Mouse (Mus musculus) telencephalon, adult 2 months (tissue): ENCODE results near the gene Polr1a.

Source experiments
- DNase-seq: peaks from one replicate; pipeline ENCODE4 v3.0.0-alpha.2; 2011; ENCODE audit warnings: low read depth, low spot score

The Polr1a gene

DNA sequence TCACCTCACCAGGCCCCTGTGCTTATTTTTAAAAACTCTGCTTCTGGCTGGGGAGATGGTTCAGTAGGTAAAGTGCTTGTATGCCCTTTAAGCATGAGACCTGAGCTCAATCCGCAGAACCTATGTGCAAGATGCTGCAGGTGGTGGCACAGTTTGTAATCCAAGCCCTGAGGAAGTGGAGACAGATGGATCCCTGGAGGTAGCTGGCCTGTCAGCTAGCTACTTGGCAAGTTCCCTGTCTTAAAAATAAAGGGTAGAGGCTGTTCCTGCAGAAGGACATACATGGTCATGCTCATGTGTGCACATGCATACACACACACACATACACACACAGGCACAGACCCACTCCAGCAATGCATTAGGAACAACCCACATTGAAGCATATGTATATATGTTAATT, 88.4 kb downstream of the Polr1a start:
- no peak for DNase-seq

DNA sequence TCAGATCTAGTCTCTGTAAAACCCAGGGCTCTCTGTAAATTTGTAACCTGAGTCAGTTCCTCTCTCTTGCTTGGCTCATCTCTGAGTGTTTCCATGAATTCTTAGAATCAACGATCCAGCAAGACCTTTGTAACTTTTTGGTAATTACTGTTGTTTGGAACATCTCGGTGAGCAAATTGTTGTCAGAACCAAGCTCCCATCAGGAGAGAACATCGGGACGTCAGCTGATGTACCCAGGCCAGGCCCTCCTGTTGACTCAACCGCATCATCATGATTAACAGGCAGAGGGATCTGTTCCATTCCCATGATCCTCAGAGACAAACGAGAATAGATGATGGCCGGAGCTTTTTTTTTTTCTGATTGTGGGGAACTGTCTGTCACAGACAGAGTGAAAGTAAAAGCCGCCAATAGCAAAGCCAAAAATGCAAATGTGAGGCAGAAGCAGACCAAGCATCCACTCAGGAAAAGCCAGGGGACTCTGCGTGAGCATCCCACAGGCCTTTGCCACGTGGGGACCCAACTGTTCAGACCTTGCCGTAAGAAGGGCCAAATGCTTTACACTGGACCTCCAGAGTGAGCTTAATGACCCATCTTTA, 91.2 kb downstream of the Polr1a start:
- DNase-seq = no peak

GRCm38 (mm10) chr6:72001220-72001777, 92.4 kb downstream of the Polr1a start:
- DNase-seq = no peak

DNA sequence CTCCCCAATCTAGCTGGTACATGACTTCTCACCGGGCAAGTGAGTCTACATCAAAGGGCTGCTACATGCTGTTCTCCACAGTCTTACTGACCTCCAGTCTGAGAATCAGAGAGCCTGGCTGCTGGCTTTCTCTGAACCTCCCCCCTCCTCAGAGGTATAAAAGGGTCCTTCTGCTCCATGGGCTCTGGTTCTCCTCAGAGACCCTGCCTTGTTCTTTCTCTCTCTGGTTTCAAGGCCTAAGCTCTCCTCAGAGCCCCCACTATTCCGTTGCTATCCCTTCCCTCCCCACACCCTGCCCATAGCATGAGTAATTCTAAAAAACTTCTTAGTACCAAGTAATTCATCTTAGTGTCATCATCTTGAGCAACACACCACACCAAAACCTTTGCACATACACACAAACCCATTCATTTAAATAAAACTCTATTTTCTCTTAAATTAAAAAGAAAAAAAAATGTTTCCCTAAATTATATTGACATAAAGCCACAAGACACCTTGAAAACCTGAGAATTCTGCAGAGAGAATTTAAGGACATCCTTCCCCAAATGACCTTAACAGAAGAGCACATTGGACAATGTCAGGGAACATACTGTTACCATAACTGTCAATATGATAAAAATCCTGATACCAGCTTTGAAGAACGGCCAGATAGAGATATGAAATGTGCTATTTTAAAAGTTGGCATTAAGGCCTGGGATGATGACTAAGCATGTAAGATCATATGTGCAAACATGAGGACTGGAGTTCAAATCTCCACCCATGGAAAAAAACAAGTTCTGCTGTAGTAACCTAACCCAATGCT, 98.8 kb downstream of the Polr1a start:
- no peak for DNase-seq

GRCm38 (mm10) chr6:72008213-72008655, 99.4 kb downstream of the Polr1a start:
- DNase-seq = no peak

- DNase-seq = no peak
Observed at GRCm38 (mm10) chr6:72009454-72009853, 100.6 kb downstream of the Polr1a start.

DNA sequence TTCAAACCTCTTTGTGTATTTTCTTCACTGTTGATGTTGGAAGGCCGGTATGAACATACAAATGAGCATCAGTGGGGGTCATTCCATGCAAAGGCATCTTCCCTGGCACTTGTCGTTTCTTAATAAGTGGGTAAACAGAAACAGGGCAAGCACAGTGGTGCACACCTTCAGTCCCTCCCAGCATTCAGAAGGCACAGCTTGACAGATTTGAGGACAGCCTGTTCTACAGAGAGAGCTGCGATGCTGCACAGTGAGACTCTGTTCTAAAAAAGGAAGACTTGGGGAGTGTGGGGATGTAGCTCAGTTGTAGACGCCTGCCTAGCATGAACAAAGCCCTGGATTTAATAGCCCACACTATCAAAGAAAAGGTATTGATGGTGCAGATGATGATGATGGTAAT, 105.2 kb downstream of the Polr1a start:
- peak; percentile 71 for DNase-seq

DNA sequence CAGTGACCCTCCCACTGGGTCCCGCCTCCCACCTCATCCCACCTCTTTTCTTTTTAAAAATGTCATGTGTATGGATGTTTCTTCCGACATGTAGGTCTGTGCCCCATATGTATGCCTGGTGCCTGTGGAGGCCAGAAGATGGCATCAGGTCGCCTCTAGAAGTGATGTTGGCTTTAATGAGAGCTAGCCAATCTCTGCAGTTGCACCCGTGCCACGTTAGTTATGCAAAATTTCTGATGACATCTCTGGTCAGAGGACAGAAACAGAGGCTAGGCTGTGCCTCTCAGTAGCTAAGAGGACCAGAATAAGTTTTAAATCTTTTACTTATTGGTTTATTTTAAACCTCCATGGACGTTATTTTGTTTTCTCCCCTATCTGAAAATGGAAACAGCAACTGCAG, 109.2 kb downstream of the Polr1a start:
- no peak for DNase-seq

DNA sequence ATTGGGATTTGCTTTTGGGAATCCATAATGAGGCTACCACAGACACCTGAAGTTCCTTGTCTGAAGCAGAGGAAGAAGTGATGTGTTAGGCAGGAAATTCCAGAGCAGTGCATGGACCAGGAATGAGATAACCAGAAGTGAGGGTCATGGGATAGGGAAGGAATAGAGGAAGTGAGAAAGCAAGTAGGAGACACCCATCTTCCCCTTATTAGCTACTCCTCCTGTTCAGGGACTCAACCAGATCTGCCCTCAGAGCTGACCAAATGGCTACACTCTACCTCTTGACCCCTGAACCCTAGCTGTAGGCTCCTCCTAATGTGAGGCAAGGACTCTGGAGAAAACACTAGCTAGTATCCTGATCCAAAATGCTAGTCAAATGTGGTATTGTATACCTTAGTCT, 116.6 kb downstream of the Polr1a start:
- DNase-seq = no peak

- no peak for DNase-seq
Observed at GRCm38 (mm10) chr6:72028079-72028478, 119.2 kb downstream of the Polr1a start.

GRCm38 (mm10) chr6:72029674-72030073, 120.8 kb downstream of the Polr1a start:
- DNase-seq = no peak
